Mouse (Mus musculus) urinary bladder, postnatal 0 days (tissue): ENCODE measurements around the gene Anpep. TPM values are rescaled to one million over a fixed set of nuclear protein-coding genes. Genes with fewer than 3 reads are reported as not detected.

Experiments
- polyA plus RNA-seq: library from polyadenylated mRNA; unstranded; fragments of >200 nt; fragmentation: Nextera tagmentation; extraction: Ambion mirVana; gene quantifications from 2 replicates; pipeline ENCODE4 v1.2.1, GENCODE M21; 2015

The Anpep gene
- 10.7 and 13.1 TPM in 2 replicates for polyA plus RNA-seq

GRCm38 (mm10) chr7:79860811-79861210 is at the start of gene Anpep:
Anpep (minus strand) TSS chr7:79861059.

GRCm38 (mm10) chr7:79810611-79811506 is 50.0 kb downstream of the Anpep start, which contains the start of gene Mesp2:
Mesp2 (plus strand) TSS chr7:79810727.

DNA sequence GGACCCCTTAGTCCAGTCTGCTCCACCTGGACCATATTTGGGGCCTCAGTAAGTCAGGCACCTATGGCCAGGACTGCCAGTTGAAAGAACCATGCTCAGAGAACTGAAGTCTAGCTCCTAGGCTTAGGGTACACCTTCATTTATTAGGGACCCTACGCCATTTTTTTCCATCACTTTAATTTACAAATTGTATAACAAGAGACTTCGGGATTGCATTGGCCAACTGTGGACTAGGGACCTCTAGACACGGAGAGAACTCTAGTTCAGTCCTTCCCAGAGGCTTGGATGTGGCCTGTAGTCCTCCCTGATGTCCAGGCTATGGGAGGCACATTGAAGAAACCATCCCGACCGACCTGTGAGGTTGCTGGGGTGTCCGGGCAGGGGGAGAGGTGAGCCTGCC is 67.2 kb downstream of the Anpep start, which contains the start of gene Mesp1:
Gene Mesp1, minus strand, starts transcription at position 101 of the 400 bp plus-strand sequence.

Other genes starting within 250 kb of the Anpep start
- 0.24 TPM in 1 of 2 replicates, not detected in the other for gene Rhcg, start 243.4 kb downstream of the Anpep start, polyA plus RNA-seq
- 0.98 and 1.5 TPM in 2 replicates for gene Ticrr, start 200.9 kb downstream of the Anpep start, polyA plus RNA-seq
- 1.7 and 2.1 TPM in 2 replicates for gene Kif7, start 145.3 kb downstream of the Anpep start, polyA plus RNA-seq
- not detected in 2 replicates for gene Plin1, start 128.2 kb downstream of the Anpep start, polyA plus RNA-seq
- gene Pex11a, start 117.9 kb downstream of the Anpep start, polyA plus RNA-seq, result 6.6 and 6.8 TPM in 2 replicates
- gene Wdr93, start 117.9 kb downstream of the Anpep start, polyA plus RNA-seq, result not detected in 2 replicates
- not detected in 2 replicates for gene Mesp1, start 67.3 kb downstream of the Anpep start, polyA plus RNA-seq
- 0.18 TPM in 2 replicates for gene Mesp2, start 50.3 kb downstream of the Anpep start, polyA plus RNA-seq
- gene Ap3s2, start 59.6 kb upstream of the Anpep start, polyA plus RNA-seq, result 16.7 and 20.4 TPM in 2 replicates
- gene Arpin, start 74.3 kb upstream of the Anpep start, polyA plus RNA-seq, result 24.4 and 29.4 TPM in 2 replicates
- gene Zfp710, start 163.8 kb upstream of the Anpep start, polyA plus RNA-seq, result 5.6 and 6.7 TPM in 2 replicates